Mouse (Mus musculus) CH12.LX (cell line): ENCODE measurements around the gene Mdk. TPM values are rescaled to one million over a fixed set of nuclear protein-coding genes. Genes with fewer than 3 reads are reported as not detected.

Source experiments
- DNase-seq: peaks from one replicate; pipeline ENCODE4 v3.0.0-alpha.2; 2013; ENCODE audit errors: extremely low read depth
- H3K27ac ChIP-seq: 2 replicates; pipeline ENCODE4 v1.5.1; 2012; ENCODE audit warnings: low read depth, mild to moderate bottlenecking, control low read depth, moderate library complexity; ENCODE audit not compliant: insufficient read depth
- H3K27me3 ChIP-seq: replicated peaks from 2 replicates; pipeline ENCODE3; 2012; ENCODE audit warnings: inconsistent platforms
- H3K36me3 ChIP-seq, 2 experiments: replicated peaks in 1 of 2; 2 replicates each; pipeline versions ENCODE3 to v1.6.1; 2012; ENCODE audit warnings: inconsistent platforms in 1 of 2, low read length in 1 of 2, mild to moderate bottlenecking in 1 of 2, mixed read lengths in 1 of 2, moderate library complexity in 1 of 2; ENCODE audit not compliant: control insufficient read depth in 1 of 2, insufficient read depth in 1 of 2
- H3K4me1 ChIP-seq, 2 experiments: 2 replicates each; pipeline ENCODE4 v1.6.1; 2012; ENCODE audit warnings: inconsistent platforms in 1 of 2, moderate library complexity in 1 of 2; ENCODE audit not compliant: insufficient read depth in 2 of 2, control insufficient read depth in 1 of 2
- H3K4me2 ChIP-seq: 2 replicates; pipeline ENCODE4 v1.6.1; 2012; ENCODE audit warnings: low read depth, mild to moderate bottlenecking, control low read depth; ENCODE audit not compliant: poor library complexity, insufficient read depth, severe bottlenecking
- H3K4me3 ChIP-seq, 3 experiments: fragments of 150-350 bp in 1 of 3; sonication (generic) in 1 of 3; replicated peaks in 1 of 3; 2 replicates each; pipeline versions ENCODE3 to v1.5.1; 2011 to 2012; ENCODE audit warnings: low read depth in 2 of 3, low read length in 2 of 3, mild to moderate bottlenecking in 2 of 3, moderate library complexity in 2 of 3, control low read depth in 1 of 3, improper control_type of control experiment in 1 of 3, inconsistent platforms in 1 of 3, mixed read lengths in 1 of 3; ENCODE audit not compliant: poor library complexity in 1 of 3
- H3K79me2 ChIP-seq: replicated peaks from 2 replicates; pipeline ENCODE4 v1.6.1; 2012; ENCODE audit warnings: mild to moderate bottlenecking, moderate library complexity; ENCODE audit not compliant: control insufficient read depth, poor library complexity, insufficient read depth, severe bottlenecking; ENCODE audit errors: extremely low read depth
- H3K9ac ChIP-seq: 2 replicates; pipeline ENCODE4 v1.6.1; 2012; ENCODE audit warnings: low read depth, mild to moderate bottlenecking, control low read depth, moderate library complexity; ENCODE audit not compliant: insufficient read depth
- H3K9me3 ChIP-seq: replicated peaks from 2 replicates; pipeline ENCODE3; 2012; ENCODE audit warnings: low read length, inconsistent platforms, mixed read lengths
- CTCF ChIP-seq, 2 experiments: IDR thresholded peaks in 1 of 2; conservative IDR thresholded peaks in 1 of 2; 2 replicates each; pipeline ENCODE4 v1.5.1; 2011 to 2012; ENCODE audit warnings: low read depth in 2 of 2, low read length in 2 of 2, improper control_type of control experiment in 1 of 2, inconsistent platforms in 1 of 2, mild to moderate bottlenecking in 1 of 2, moderate library complexity in 1 of 2
- JUND ChIP-seq: conservative IDR thresholded peaks from 2 replicates; pipeline ENCODE4 v1.6.1; 2011; ENCODE audit warnings: low read depth, low read length, improper control_type of control experiment
- MYC ChIP-seq: IDR thresholded peaks from 2 replicates; pipeline ENCODE4 v1.6.1; 2011; ENCODE audit warnings: low read depth, mild to moderate bottlenecking, improper control_type of control experiment, low read length
- NELFE ChIP-seq: IDR thresholded peaks from 2 replicates; pipeline ENCODE4 v1.6.1; 2011; ENCODE audit warnings: low read depth, low read length, improper control_type of control experiment
- SIN3A ChIP-seq: IDR thresholded peaks from 2 replicates; pipeline ENCODE4 v1.6.1; 2012; ENCODE audit warnings: low read length, improper control_type of control experiment, inconsistent platforms
- SMC3 ChIP-seq: IDR thresholded peaks from 2 replicates; pipeline ENCODE4 v1.6.1; 2011; ENCODE audit warnings: low read depth, low read length, improper control_type of control experiment
- UBTF ChIP-seq: IDR thresholded peaks from 2 replicates; pipeline ENCODE4 v1.6.1; 2012; ENCODE audit warnings: low read depth, mild to moderate bottlenecking, inconsistent platforms, low read length, improper control_type of control experiment, moderate library complexity
- ZMIZ1 ChIP-seq: IDR thresholded peaks from 2 replicates; pipeline ENCODE4 v1.6.1; 2012; ENCODE audit warnings: low read depth, mild to moderate bottlenecking, inconsistent platforms, low read length, improper control_type of control experiment
- ZNF384 ChIP-seq: IDR thresholded peaks from 2 replicates; pipeline ENCODE4 v1.6.1; 2012; ENCODE audit warnings: low read depth, low read length, improper control_type of control experiment, inconsistent platforms
- dilution Hi-C: fragments of 300-500 bp; cut with MboI; formaldehyde crosslinking; loops from 2 replicates; pipeline ENCODE4 v1.14.3; 2020; ENCODE audit warnings: low sequenced_read_pairs; ENCODE audit not compliant: extremely low pct_unique_long_range_greater_than_20kb, extremely low pct_ligation_motif_present
- in situ Hi-C: fragments of 300-500 bp; cut with MboI; formaldehyde crosslinking; loops from 3 replicates; pipeline ENCODE4 v1.14.3; 2019; ENCODE audit warnings: low sequenced_read_pairs, low pct_ligation_motif_present, low pct_unique_long_range_greater_than_20kb, mixed read lengths
- polyA plus RNA-seq: library from polyadenylated mRNA; unstranded; fragments of >175 nt; gene quantifications from 2 replicates; pipeline ENCODE4 v1.2.1, GENCODE M21; 2012; ENCODE audit warnings: low read depth; ENCODE audit not compliant: insufficient read length
- total RNA-seq, 2 experiments: library from RNA; depleted of rRNA; stranded (reverse); fragments of 300-350 nt in 1 of 2; fragments of >200 nt in 1 of 2; gene quantifications; 2 replicates each; pipeline ENCODE4 v1.2.3; 2012 to 2014

Mdk gene
- total and polyA plus RNA-seq, 3 experiments, result 0.25 to 2.4 (median 0.34) TPM

DNA sequence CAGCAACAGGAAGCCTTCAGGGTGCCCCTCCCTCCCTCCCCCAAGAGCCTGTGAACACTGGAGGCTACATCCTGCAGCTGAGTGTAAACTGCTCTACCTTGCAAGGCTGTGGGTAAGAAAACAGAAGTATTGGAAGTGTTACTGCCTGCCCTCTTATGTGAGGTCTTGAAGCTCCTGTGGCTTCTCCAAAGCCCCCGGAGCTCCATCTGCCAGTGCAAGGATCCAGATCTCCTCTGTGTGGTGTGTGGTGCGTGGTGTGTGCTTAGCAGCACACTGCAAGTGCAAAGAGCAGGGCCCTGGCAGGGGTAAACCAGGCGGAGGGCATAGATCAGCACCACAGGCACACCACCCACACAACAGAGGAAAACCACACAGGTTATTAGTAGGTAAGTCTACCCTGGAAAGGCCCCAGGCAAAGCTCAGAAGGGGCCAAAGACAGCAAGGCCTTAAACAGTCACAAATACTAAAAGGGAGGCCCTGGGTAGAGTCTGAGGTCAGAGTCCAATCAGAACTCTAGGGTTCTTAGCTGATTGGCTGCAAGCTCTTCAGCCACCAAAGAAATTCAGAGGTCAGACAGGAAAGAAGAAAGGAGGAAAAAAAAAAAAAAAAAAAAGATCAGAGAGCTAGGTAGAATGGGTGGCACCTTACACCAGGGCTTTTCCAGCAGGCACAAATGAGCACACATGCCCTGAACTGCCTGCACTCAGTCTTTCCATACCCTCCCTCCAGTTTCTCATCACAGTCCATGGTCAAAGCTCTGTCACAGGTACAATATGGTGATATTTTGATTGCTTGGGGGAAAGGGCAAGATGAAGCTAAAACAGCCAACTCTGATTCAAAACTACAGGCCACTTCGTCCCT is 30.0 kb upstream of the Mdk start:
- peaks cover 0 to 38% of the 10 kb centered on the region in 2 experiments for H3K36me3 ChIP-seq
- H3K4me3 ChIP-seq, result peak overlapping the region; percentile 72 to 91 (median 84)
- H3K9me3 ChIP-seq, result no peaks in the 10 kb centered on the region
- H3K27me3 ChIP-seq, result peaks cover 5% of the 10 kb centered on the region
- peaks cover 28% of the 10 kb centered on the region for H3K79me2 ChIP-seq
- H3K4me1 ChIP-seq, result peaks cover 15 to 75% of the 10 kb centered on the region in 2 experiments
- peak overlapping the region; percentile 92 for H3K4me2 ChIP-seq
- no peak overlapping the region for H3K27ac ChIP-seq
- DNase-seq, result no peak
- TF ChIP-seq ZNF384 (peak; percentile 83), NELFE (no peak)
- dilution Hi-C loops (no loop called here), in situ Hi-C loops (no loop called here)
- peak overlapping the region; percentile 84 for H3K9ac ChIP-seq

DNA sequence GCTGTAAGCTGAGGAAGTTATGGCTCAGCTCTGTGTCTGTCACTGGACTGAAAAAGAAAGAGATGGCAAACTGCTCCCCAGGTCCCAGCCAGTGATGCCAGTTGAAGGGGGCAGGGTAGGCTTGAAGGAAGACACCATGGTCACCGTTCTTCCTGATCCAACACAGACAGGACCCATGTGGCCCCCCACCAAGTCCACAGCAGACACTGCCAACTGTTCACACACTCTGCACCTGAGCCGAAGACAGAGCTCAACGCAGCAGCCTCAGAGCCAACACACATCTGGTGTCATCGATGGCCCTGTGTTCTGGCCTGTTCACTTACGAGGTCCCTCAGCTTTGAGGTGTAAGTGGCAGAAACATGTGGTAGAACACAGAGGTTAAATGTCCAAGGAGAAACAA is 28.4 kb upstream of the Mdk start:
- Histone ChIP-seq H3K9me3 (no peaks in the 10 kb centered on the region), H3K79me2 (peaks cover 28% of the 10 kb centered on the region), H3K4me3 (no peak overlapping the region), H3K4me2 (no peak overlapping the region), H3K27me3 (no peaks in the 10 kb centered on the region), H3K27ac (no peak overlapping the region), H3K36me3 (peaks cover 0 to 46% of the 10 kb centered on the region in 2 experiments), H3K9ac (no peak overlapping the region), H3K4me1 (peaks cover 12 to 79% of the 10 kb centered on the region in 2 experiments)
- dilution Hi-C loops (no loop called here), in situ Hi-C loops (no loop called here)
- TF ChIP-seq SMC3, result no peak
- no peak for TF ChIP-seq JUND
- TF ChIP-seq MYC, result no peak
- no peak for DNase-seq

DNA sequence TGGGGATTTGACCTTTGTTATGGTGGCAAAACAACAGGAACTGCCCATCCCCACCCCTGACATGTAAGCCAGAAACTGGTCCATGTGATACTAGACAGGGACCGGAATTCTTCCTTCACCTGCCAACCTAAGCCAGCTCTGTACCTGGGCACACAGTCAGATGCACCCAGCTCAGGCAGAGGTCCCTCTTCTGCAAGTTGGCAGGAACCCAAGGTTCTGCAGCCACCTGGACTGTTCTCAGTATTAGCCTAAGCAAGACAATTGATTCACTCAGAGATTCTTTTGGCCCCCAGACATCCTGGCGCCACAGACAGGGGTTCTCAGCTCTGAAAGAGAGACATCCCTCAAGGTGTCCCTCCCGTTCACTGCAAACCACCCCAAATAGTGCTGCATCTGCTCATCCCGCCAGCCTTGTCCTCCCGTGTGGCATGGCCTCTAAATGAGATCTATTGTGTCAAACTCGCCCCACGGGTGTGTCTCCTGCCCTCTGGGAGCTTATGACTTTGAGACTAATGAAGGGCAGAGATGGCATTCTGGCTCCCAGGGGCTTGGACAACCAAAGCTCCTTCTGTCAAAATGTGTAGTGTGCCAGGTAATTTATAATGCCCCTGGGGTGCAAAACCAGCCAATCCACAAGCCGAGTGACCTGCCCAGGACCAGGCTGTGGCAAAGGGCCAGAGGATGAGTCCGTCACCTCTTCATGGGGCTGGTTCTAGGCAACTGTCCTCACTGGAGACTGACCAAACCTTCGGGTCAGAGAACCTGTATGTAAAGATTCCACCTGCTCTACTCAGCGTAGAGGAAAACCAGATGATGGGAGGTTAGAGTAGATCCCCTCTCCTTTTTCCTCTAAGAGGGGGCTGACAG is 27.7 kb upstream of the Mdk start:
- in situ Hi-C loops, result no loop called here
- Histone ChIP-seq H3K27ac (no peak overlapping the region), H3K36me3 (peaks cover 0 to 53% of the 10 kb centered on the region in 2 experiments), H3K79me2 (peaks cover 27% of the 10 kb centered on the region), H3K9me3 (no peaks in the 10 kb centered on the region), H3K4me1 (peaks cover 12 to 80% of the 10 kb centered on the region in 2 experiments), H3K4me3 (no peak overlapping the region), H3K27me3 (no peaks in the 10 kb centered on the region), H3K4me2 (no peak overlapping the region), H3K9ac (no peak overlapping the region)
- dilution Hi-C loops, result no loop called here
- TF ChIP-seq ZMIZ1 (no peak), SIN3A (no peak), UBTF (no peak), JUND (no peak), CTCF (conservative IDR thresholded peaks at IDR 0.05 in 1 of 2, IDR thresholded peaks at IDR 0.05 in 1 of 2; ENCODE audit: low read depth in 2 of 2, low read length in 2 of 2) (no peak), ZNF384 (no peak)
- DNase-seq, result no peak
